Mouse (Mus musculus): ENCODE results near the gene Chtf18. TPM values are rescaled to one million over a fixed set of nuclear protein-coding genes. Genes with fewer than 3 reads are reported as not detected.

Chtf18 gene
- polyA plus RNA-seq, 2 experiments from 2014 or later, result 4.0 to 6.7 TPM

Other genes starting within 250 kb of the Chtf18 start
- not detected for gene Sstr5, start 230.1 kb downstream of the Chtf18 start, polyA plus RNA-seq (2017; shearing (Covaris generic))
- under 1 TPM in 1 of 2 experiments, not detected in 1; 0.25 TPM for gene Sox8, start 156.7 kb downstream of the Chtf18 start, polyA plus RNA-seq (2017; shearing (Covaris generic))
- 10 to 100 TPM; 12.1 to 16.7 TPM for gene Lmf1, start 148.3 kb downstream of the Chtf18 start, polyA plus RNA-seq (2017; shearing (Covaris generic))
- not detected for gene Gng13, start 10.2 kb downstream of the Chtf18 start, polyA plus RNA-seq (2017; shearing (Covaris generic))
- 10 to 100 TPM in 1 of 2 experiments, 1 to 10 TPM in 1; 9.3 to 10.3 TPM for gene Rpusd1, start 251 bp upstream of the Chtf18 start, polyA plus RNA-seq (2017; shearing (Covaris generic))
- under 1 TPM in 1 of 2 experiments, not detected in 1; 0.18 TPM for gene Mslnl, start 8.6 kb upstream of the Chtf18 start, polyA plus RNA-seq (2017; shearing (Covaris generic))
- gene Msln, start 27.0 kb upstream of the Chtf18 start, polyA plus RNA-seq (2017; shearing (Covaris generic)), result not detected
- gene Narfl, start 46.4 kb upstream of the Chtf18 start, polyA plus RNA-seq (2017; shearing (Covaris generic)), result 10 to 100 TPM; 15.6 to 20.9 TPM
- 10 to 100 TPM; 27.2 to 30.3 TPM for gene Haghl, start 58.3 kb upstream of the Chtf18 start, polyA plus RNA-seq (2017; shearing (Covaris generic))
- gene Ccdc78, start 59.2 kb upstream of the Chtf18 start, polyA plus RNA-seq (2017; shearing (Covaris generic)), result under 1 TPM in 1 of 2 experiments, not detected in 1; 0.62 TPM
- gene Fam173a, start 65.5 kb upstream of the Chtf18 start, polyA plus RNA-seq (2017; shearing (Covaris generic)), result 100 to 1,000 TPM; 196 to 238 TPM
- gene AC134908.4, start 68.2 kb upstream of the Chtf18 start, polyA plus RNA-seq (2017; shearing (Covaris generic)), result not detected
- gene Metrn, start 69.7 kb upstream of the Chtf18 start, polyA plus RNA-seq (2017; shearing (Covaris generic)), result 1 to 10 TPM; 2.2 to 4.6 TPM
- gene Fbxl16, start 81.7 kb upstream of the Chtf18 start, polyA plus RNA-seq (2017; shearing (Covaris generic)), result under 1 TPM in 1 of 2 experiments, not detected in 1; 0.16 TPM
- 10 to 100 TPM; 11.9 to 17.9 TPM for gene Wdr24, start 96.2 kb upstream of the Chtf18 start, polyA plus RNA-seq (2017; shearing (Covaris generic))
- 10 to 100 TPM; 11.4 to 21.9 TPM for gene Jmjd8, start 101.4 kb upstream of the Chtf18 start, polyA plus RNA-seq (2017; shearing (Covaris generic))
- 10 to 100 TPM; 68.3 to 85.7 TPM for gene Stub1, start 106.0 kb upstream of the Chtf18 start, polyA plus RNA-seq (2017; shearing (Covaris generic))
- 1 to 10 TPM in 1 of 2 experiments, not detected in 1; 1.1 TPM for gene Rhbdl1, start 109.9 kb upstream of the Chtf18 start, polyA plus RNA-seq (2017; shearing (Covaris generic))
- gene Gm20683, start 114.3 kb upstream of the Chtf18 start, polyA plus RNA-seq (2017; shearing (Covaris generic)), result 1 to 10 TPM in 1 of 2 experiments, not detected in 1; 1.1 TPM
- gene Rhot2, start 117.4 kb upstream of the Chtf18 start, polyA plus RNA-seq (2017; shearing (Covaris generic)), result 10 to 100 TPM; 18.4 to 29.8 TPM
- gene Wdr90, start 134.1 kb upstream of the Chtf18 start, polyA plus RNA-seq (2017; shearing (Covaris generic)), result 1 to 10 TPM; 3.8 to 8.3 TPM
- gene Mcrip2, start 141.3 kb upstream of the Chtf18 start, polyA plus RNA-seq (2017; shearing (Covaris generic)), result 1 to 10 TPM; 2.2 to 6.9 TPM
- gene Mettl26, start 147.7 kb upstream of the Chtf18 start, polyA plus RNA-seq (2017; shearing (Covaris generic)), result 100 to 1,000 TPM in 1 of 2 experiments, 10 to 100 TPM in 1; 88.3 to 119 TPM
- under 1 TPM; 0.48 to 0.82 TPM for gene Wfikkn1, start 153.4 kb upstream of the Chtf18 start, polyA plus RNA-seq (2017; shearing (Covaris generic))
- gene Rab40c, start 192.3 kb upstream of the Chtf18 start, polyA plus RNA-seq (2017; shearing (Covaris generic)), result 1 to 10 TPM; 5.1 to 5.6 TPM
- 10 to 100 TPM; 19.0 to 26.6 TPM for gene Pigq, start 217.5 kb upstream of the Chtf18 start, polyA plus RNA-seq (2017; shearing (Covaris generic))
- not detected for gene Nhlrc4, start 217.5 kb upstream of the Chtf18 start, polyA plus RNA-seq (2017; shearing (Covaris generic))
- gene A930017K11Rik, start 225.1 kb upstream of the Chtf18 start, polyA plus RNA-seq (2017; shearing (Covaris generic)), result not detected